Mouse (Mus musculus) forelimb bud, embryonic 11.5 days (tissue): ENCODE measurements at regions not wholly inside any gene's neighbourhood (a gene's known extent, or its start where the extent isn't known, plus 50 kb on each side); places are given as distances from the start of the nearest gene placed in this dataset.

Source experiments
- DNase-seq: peaks from one replicate; pipeline ENCODE4 v3.0.0-alpha.2; 2012; ENCODE audit warnings: low read depth, low spot score

DNA sequence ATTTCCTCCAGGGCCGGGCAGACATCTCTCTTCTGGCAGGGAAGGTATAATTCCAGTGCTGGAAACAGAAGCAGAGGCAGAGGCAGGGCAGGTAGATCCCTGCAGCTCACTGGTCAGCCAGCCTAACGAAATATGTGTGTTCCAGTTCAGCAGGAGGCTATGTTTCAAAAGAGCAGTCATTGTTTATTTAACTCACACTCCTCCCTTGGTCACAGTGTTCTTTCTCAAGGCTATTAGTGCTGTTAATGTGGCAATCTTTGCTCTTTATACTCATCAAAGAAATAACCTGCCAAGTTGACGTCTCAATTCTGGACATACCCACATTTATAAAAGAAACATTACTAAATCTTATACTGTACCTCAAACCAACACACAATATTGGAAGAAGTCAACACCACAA is 253.3 kb upstream of the Adgrl3 start:
- no peak for DNase-seq

DNA sequence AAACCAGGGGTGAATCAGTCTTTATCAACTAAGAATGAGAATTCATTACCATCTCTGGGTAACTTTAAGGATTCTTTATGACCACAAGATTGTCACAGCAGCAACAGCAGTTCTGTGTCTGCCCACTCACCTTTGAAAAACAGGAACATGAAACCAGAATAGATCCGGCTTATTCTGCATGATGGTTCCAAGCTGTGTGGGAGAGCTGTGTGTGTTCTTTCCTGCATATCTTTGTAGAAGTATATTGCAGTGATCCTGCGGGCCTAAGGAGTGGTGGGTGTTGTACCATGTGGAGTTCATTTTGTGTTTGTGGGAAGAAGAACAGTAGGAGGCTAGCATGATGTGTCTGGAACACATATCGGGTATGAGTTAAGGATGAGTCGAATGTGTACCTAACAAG is 236.0 kb upstream of the Adgrl3 start:
- DNase-seq, result no peak

DNA sequence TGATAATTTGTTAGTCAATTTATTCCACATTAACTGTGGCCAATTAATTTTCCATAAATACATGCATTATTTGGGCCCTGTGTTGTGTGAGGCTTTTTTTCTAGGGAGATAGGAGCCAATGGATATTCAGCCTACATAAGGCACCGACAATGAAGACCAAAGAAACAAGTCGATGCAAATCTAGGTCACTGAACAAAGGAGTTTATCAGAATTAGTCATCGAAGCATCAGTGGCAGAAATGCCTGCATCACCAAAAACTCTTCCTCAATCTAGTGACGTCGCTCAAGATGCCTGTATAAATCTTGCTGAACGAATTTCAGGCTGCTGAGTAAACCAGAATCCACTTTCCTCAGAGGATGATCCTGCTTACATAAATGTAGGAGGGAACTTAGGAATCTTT is 235.2 kb upstream of the Adgrl3 start:
- no peak for DNase-seq

DNA sequence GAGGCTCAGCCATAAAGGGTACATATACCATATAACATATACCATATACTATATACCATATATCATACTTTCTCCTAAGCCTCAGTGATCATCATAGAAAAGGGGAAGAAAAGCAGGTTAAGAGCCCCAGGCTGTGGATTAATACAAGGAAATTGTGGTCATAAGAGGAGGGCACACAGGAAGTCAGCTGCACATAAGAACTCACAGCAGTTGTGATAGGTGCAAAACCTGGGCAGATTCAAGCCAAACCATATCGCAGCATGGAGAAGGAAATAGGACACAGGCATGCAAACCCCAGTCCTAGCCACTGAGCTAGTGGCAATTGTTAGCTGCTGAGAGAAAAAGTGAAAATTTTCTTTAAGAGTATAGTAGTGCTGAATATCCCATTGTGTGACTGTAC is 228.3 kb upstream of the Adgrl3 start:
- DNase-seq, result no peak

DNA sequence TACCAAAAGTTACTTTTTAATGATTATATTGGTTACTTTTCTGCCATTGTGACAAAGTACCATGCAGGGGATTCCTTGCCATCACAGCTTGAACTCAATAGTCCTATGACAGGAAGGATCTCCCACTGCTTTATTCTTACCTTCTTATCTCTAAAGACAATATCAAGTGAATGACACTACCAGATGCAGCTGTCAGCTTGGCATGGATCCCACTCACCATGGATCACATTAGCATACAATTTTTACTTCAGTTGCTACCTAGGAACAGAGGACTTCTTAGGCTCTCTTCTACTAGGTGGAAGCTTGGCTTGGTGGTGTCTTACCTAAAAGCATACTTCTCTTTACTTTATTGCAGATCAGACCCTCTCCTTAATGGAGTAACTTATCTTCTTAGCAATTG is 220.2 kb upstream of the Adgrl3 start:
- DNase-seq, result no peak

DNA sequence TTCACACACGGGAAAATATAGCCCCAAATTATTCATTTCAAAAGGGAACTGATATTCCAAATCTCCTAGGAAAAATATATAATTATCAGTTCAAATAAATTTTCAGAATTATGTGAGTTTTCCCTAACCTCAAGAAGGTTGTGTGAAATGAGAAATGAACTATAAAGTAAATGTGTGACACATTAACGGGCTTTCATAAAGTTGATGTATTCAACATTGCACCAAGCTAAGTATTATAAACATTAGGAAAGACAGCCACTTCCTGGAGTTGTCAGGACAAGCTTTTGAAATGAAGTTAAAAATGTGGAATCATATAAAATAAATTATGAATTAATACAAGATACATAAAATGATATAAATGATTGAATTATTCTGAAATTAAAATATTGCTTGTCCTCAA is 207.0 kb upstream of the Adgrl3 start:
- DNase-seq, result no peak

DNA sequence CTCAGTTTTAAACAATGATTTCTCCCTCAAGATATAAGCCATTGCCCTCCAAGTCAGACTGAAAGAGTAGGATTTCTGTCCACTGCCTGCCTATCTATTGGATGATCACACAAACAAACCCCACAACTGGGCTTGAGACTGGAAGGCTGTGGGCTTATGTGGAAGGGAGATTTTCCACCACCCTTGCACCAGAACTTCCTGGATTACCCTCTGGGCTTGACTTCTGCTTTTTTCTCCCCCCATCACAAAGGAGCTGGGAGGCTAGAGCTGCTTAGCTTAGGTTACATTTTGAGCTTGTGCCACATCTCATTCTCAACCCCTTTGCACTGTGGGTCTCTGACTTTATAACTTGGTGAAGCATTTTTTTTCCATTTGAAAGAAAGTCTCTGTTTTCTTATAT is 200.7 kb upstream of the Adgrl3 start:
- DNase-seq, result no peak

DNA sequence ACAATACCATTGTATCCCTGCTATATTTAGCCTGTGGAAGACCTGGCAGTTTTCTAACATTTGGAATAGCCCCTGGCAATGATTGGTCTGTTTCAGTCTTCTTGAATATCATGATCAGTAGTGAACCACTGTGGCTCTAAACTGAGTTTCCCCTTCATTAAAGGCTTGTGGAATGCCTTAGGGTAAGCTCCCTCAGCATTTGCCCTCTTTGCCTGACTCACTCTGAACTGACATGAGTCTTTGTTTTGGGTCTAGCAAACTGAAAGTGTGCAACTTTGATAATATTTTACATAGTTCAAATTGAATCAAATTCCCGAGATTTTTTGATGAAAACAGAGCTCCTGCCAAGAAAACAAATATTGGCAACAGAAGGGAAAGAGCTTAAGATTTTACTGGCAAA is 177.4 kb upstream of the Adgrl3 start:
- no peak for DNase-seq

DNA sequence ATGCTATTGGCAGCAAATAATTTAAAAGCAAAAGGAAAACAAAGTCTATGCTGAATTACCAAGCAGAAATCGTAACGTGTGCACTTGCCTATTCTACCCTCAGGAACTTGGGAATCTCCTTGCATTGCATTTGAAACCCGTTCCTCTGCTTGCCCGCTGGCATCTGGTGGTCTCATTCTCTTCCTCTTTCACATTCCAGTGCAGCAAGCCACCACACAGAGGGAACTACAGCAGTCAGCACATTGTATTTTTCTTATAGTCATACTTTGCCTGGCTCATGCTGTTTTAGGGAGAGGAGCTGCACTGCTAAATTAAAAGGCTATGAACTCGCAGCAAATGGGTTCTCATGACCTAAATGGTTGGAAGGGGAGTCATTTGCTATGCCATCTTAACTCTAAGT is 164.9 kb upstream of the Adgrl3 start:
- DNase-seq, result no peak

DNA sequence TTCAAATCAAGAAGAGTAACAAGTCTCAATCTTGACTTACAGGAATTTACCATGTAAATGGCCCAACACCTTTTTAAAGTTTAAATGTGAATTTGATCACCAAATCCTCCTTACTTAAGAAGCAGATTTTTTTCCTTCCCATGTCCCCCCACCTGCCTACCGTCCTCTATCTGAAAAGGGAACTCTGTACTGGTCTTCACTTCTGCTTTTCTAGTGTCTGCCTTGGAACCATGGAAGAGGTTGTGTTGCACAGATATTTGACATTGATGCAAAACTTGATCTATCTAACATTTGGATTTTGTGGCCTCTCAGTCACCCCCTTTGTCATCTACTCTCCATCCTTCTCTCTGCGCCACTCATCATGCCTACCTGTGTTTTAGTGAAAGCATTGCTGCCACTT is 143.3 kb upstream of the Adgrl3 start:
- DNase-seq, result no peak

DNA sequence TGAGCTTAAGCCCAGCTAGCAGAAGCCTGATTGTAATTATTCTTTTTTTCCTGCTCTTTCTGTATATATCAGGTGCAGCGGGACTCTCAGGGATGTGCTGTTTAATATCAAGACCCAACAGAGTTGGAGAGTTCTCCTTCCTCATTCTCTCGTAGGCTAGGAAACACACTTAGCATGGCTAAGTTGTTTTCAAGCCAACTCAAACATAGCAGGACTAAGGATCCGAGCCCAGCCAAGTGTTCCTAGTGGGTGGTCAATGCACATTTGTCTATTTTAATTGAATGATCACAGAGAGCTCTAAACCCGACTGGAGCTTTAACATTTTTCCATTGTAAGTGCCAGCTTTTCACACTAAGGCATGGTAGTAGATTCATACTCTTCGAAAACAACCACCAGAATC is 121.7 kb upstream of the Adgrl3 start:
- DNase-seq, result no peak

DNA sequence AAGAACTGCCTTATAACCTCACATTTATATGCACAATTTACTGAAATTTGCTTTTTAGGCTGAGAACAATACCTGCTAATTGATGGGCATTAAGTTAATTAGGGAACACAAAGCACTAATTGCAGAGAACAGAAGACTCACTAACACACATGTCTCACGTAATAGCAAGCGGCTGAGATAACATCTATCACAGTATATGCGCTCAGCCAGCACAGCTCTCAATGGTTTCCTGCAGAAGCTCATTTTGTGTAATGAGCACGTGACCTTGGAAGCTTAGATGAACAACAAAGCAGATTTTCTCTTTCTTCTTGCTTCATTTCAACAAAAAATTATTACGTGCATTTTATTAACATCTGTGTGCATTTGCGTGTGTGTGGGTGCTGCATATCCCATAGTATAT is 111.2 kb upstream of the Adgrl3 start:
- no peak for DNase-seq

DNA sequence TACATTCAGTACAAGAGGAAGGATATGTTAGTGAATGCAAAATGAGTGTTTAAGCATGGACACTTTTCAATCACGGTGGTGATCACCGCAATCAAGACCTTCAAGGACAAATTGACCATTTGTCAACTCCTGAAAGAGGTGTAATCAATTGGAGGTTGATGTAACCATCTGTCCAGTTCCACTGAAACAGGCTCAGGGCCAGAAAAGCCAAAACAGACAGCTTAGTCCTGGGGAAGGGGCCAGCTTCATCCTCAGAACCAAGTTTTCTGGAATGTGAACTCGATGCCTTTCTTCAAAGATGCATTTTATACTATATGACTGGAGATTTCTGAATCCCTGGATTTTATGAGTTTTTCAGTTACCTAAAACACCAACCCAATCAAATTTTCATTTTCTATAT is 81.1 kb upstream of the Adgrl3 start:
- no peak for DNase-seq

DNA sequence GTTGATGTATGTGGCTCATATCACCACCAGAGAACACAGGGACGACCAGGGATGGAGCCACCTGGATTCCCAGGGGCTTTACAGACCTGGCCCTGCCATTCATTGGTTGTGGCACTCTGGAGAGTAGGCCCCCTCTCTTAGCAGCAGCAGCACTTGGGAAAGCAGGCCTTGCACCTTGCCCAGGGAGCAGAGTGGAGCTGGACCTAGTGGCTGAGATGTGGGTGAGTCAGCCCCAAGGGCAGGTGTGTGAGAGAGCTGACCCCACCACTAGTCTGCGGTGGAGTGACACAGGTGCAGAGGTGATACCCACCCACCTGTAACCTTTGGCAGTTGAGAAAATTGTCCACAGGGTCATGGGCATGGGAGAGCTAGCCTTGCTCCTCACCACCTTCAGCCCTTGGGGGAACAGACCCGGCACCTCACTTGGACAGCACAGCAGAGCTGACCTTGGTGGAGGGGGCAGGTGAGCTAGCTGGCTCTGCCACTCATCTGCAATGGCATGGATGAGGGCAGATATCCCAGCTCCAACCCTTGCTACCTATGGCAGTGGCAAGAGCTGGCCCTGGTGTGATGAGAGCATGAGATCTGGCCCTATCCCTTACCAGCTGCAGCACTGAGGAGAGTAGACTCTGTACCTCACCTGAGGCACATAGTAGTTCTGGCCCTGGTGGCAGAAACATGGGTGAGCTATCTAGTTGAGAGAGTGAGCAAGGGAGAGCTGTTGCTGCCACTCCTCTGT is 67.9 kb upstream of the Adgrl3 start:
- no peak for DNase-seq

DNA sequence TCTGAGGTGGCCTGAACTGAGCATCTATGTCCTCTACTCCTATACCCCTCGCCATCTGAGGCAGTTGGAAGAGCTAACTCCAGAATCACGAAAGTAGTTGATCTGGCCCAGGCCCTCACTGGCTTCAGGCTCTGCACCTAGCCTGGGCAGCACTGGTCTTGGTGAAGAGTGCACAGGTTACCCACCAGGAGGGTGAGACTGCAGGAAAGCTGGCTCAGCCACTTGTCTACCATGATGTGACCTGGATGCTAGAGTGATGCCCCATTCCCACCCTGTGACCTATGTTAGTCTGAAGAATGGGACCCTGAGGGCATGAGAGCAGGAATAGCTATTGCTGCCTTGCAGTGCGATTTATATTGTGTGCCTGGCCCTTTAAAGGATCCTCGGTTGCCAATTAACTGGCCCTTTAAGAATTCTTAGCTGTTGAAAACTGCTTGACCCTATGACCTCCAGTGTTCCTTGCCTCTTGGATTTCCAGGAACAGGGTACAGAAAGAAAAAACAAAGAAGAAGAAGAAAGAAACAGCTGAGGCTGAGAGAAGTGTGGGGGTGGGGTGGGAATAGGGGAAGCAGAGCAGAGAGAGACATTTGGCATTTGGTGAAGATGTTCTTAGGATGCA is 67.2 kb upstream of the Adgrl3 start:
- peak; percentile 55 for DNase-seq
